Mouse (Mus musculus): ENCODE results near the gene Gm45808. TPM values are rescaled to one million over a fixed set of nuclear protein-coding genes. Genes with fewer than 3 reads are reported as not detected.

The Gm45808 gene
- polyA plus RNA-seq, 1 experiment from 2014 or later = not detected

GRCm38 (mm10) chr7:45435038-45435437 lies 51.6 kb downstream of the Gm45808 start:
- Histone ChIP-seq H3K27ac (replicated peaks) (peak overlapping the region; percentile 63), H3K4me3 (ENCODE audit: low read depth, low read length) (peak overlapping the region; percentile 51), H3K27me3 (ENCODE audit: control insufficient read depth, insufficient read depth, low read length) (no peaks in the 10 kb centered on the region), H3K4me1 (replicated peaks; ENCODE audit: control insufficient read depth, insufficient read depth) (peaks cover 9% of the 10 kb centered on the region), H3K9ac (ENCODE audit: low read length) (peak overlapping the region; percentile 65), H3K36me3 (ENCODE audit: control insufficient read depth, insufficient read depth, low read length) (0 out of 2 replicates have a peak, but pooled peaks cover 3% of the 10 kb centered on the region), H3K4me2 (replicated peaks; ENCODE audit: low read depth) (peak overlapping the region; percentile 85), H3K9me3 (ENCODE audit: control insufficient read depth, low read length) (no peaks in the 10 kb centered on the region)
- under 1% methylated on average over 16 of the region's 16 CpGs for WGBS
- DNase-seq (ENCODE audit: low spot score) = no peak
- TF ChIP-seq EP300 (optimal IDR thresholded peaks at IDR 0.05) = no peak
- TF ChIP-seq CTCF (IDR thresholded peaks at IDR 0.05; ENCODE audit: low read depth) = no peak
- no peak for ATAC-seq (ENCODE audit: low FRiP score, low TSS enrichment)

- Histone ChIP-seq H3K27me3 (ENCODE audit: control insufficient read depth, insufficient read depth, low read length) (no peaks in the 10 kb centered on the region), H3K4me1 (replicated peaks; ENCODE audit: control insufficient read depth, insufficient read depth) (peaks cover 9% of the 10 kb centered on the region), H3K36me3 (ENCODE audit: control insufficient read depth, insufficient read depth, low read length) (peaks cover 6% of the 10 kb centered on the region; the same call in 1 of the 2 replicates), H3K4me3 (ENCODE audit: low read depth, low read length) (peak within 1 kb of the TSS; percentile 53), H3K9ac (ENCODE audit: low read length) (peak within 1 kb of the TSS; percentile 76), H3K4me2 (replicated peaks; ENCODE audit: low read depth) (peak within 1 kb of the TSS; percentile 94), H3K27ac (replicated peaks) (peak within 1 kb of the TSS; percentile 82), H3K9me3 (ENCODE audit: control insufficient read depth, low read length) (no peaks in the 10 kb centered on the region)
- TF ChIP-seq EP300 (optimal IDR thresholded peaks at IDR 0.05) = peak; percentile 67
- TF ChIP-seq CTCF (IDR thresholded peaks at IDR 0.05; ENCODE audit: low read depth) = peak; percentile 98
- WGBS = under 1% methylated on average over 45 of the region's 45 CpGs
- peak; percentile 96 for ATAC-seq (ENCODE audit: low FRiP score, low TSS enrichment)
- DNase-seq (ENCODE audit: low spot score) = peak; percentile 100
These were observed 52.2 kb downstream of the Gm45808 start, which contains the start of gene Gys1 for GRCm38 (mm10) chr7:45434203-45435015. Gys1 (plus strand) TSS chr7:45434844.

- Histone ChIP-seq H3K9ac (ENCODE audit: low read length) (peak overlapping the region; percentile 76), H3K27ac (replicated peaks) (peak overlapping the region; percentile 65; the same call in 1 of the 2 replicates), H3K4me3 (ENCODE audit: low read depth, low read length) (peak overlapping the region; percentile 53), H3K9me3 (ENCODE audit: control insufficient read depth, low read length) (no peaks in the 10 kb centered on the region), H3K36me3 (ENCODE audit: control insufficient read depth, insufficient read depth, low read length) (peaks cover 8% of the 10 kb centered on the region), H3K27me3 (ENCODE audit: control insufficient read depth, insufficient read depth, low read length) (no peaks in the 10 kb centered on the region), H3K4me2 (replicated peaks; ENCODE audit: low read depth) (peak overlapping the region; percentile 94), H3K4me1 (replicated peaks; ENCODE audit: control insufficient read depth, insufficient read depth) (peaks cover 9% of the 10 kb centered on the region)
- no peak for DNase-seq (ENCODE audit: low spot score)
- no peak for ATAC-seq (ENCODE audit: low FRiP score, low TSS enrichment)
- TF ChIP-seq EP300 (optimal IDR thresholded peaks at IDR 0.05) = no peak
- TF ChIP-seq CTCF (IDR thresholded peaks at IDR 0.05; ENCODE audit: low read depth) = no peak
- 1% methylated on average over 7 of the region's 7 CpGs for WGBS
These were observed 52.8 kb downstream of the Gm45808 start for GRCm38 (mm10) chr7:45433835-45434202.

- no peaks in the 10 kb centered on the region for H3K4me1 ChIP-seq (replicated peaks; ENCODE audit: control insufficient read depth, insufficient read depth)
- no peak overlapping the region for H3K4me3 ChIP-seq (ENCODE audit: low read depth, low read length)
- peaks cover 35% of the 10 kb centered on the region for H3K36me3 ChIP-seq (ENCODE audit: control insufficient read depth, insufficient read depth, low read length)
- H3K4me2 ChIP-seq (replicated peaks; ENCODE audit: low read depth) = no peak overlapping the region
- 83% methylated on average over 8 of the region's 8 CpGs for WGBS
- DNase-seq (ENCODE audit: low spot score) (no peak), ATAC-seq (ENCODE audit: low FRiP score, low TSS enrichment) (no peak)
- TF ChIP-seq CTCF (IDR thresholded peaks at IDR 0.05; ENCODE audit: low read depth) = no peak
- no peak for TF ChIP-seq EP300 (optimal IDR thresholded peaks at IDR 0.05)
- no peak overlapping the region for H3K27ac ChIP-seq (replicated peaks)
- H3K9me3 ChIP-seq (ENCODE audit: control insufficient read depth, low read length) = no peaks in the 10 kb centered on the region
- no peaks in the 10 kb centered on the region for H3K27me3 ChIP-seq (ENCODE audit: control insufficient read depth, insufficient read depth, low read length)
- H3K9ac ChIP-seq (ENCODE audit: low read length) = no peak overlapping the region
These were observed 60.1 kb downstream of the Gm45808 start for GRCm38 (mm10) chr7:45426556-45426955.

GRCm38 (mm10) chr7:45421194-45421593 lies 65.4 kb downstream of the Gm45808 start:
- no peak overlapping the region for H3K9ac ChIP-seq (ENCODE audit: low read length)
- no peaks in the 10 kb centered on the region for H3K4me1 ChIP-seq (replicated peaks; ENCODE audit: control insufficient read depth, insufficient read depth)
- H3K4me2 ChIP-seq (replicated peaks; ENCODE audit: low read depth) = no peak overlapping the region
- ATAC-seq (ENCODE audit: low FRiP score, low TSS enrichment) = no peak
- DNase-seq (ENCODE audit: low spot score) = no peak
- TF ChIP-seq CTCF (IDR thresholded peaks at IDR 0.05; ENCODE audit: low read depth) (no peak), EP300 (optimal IDR thresholded peaks at IDR 0.05) (no peak)
- 92% methylated on average over 14 of the region's 14 CpGs for WGBS
- no peaks in the 10 kb centered on the region for H3K27me3 ChIP-seq (ENCODE audit: control insufficient read depth, insufficient read depth, low read length)
- peaks cover 27% of the 10 kb centered on the region for H3K36me3 ChIP-seq (ENCODE audit: control insufficient read depth, insufficient read depth, low read length)
- no peak overlapping the region for H3K27ac ChIP-seq (replicated peaks)
- H3K9me3 ChIP-seq (ENCODE audit: control insufficient read depth, low read length) = no peaks in the 10 kb centered on the region
- no peak overlapping the region for H3K4me3 ChIP-seq (ENCODE audit: low read depth, low read length)

- Histone ChIP-seq H3K27ac (replicated peaks) (no peak within 1 kb of the TSS), H3K4me2 (replicated peaks; ENCODE audit: low read depth) (no peak within 1 kb of the TSS), H3K4me1 (replicated peaks; ENCODE audit: control insufficient read depth, insufficient read depth) (no peaks in the 10 kb centered on the region), H3K36me3 (ENCODE audit: control insufficient read depth, insufficient read depth, low read length) (peaks cover 27% of the 10 kb centered on the region), H3K27me3 (ENCODE audit: control insufficient read depth, insufficient read depth, low read length) (no peaks in the 10 kb centered on the region), H3K9ac (ENCODE audit: low read length) (no peak within 1 kb of the TSS), H3K4me3 (ENCODE audit: low read depth, low read length) (no peak within 1 kb of the TSS), H3K9me3 (ENCODE audit: control insufficient read depth, low read length) (no peaks in the 10 kb centered on the region)
- ATAC-seq (ENCODE audit: low FRiP score, low TSS enrichment) (no peak), DNase-seq (ENCODE audit: low spot score) (no peak)
- TF ChIP-seq EP300 (optimal IDR thresholded peaks at IDR 0.05) (no peak), CTCF (IDR thresholded peaks at IDR 0.05; ENCODE audit: low read depth) (no peak)
- 52% methylated on average over 6 of the region's 6 CpGs for WGBS
These were observed 66.0 kb downstream of the Gm45808 start, which contains the start of gene Lhb for GRCm38 (mm10) chr7:45420615-45420919. Lhb (plus strand) TSS chr7:45420820.

Measured in stomach, postnatal 0 days (tissue).